Mouse (Mus musculus): ENCODE data around the gene Exo5. TPM values are rescaled to one million over a fixed set of nuclear protein-coding genes. Genes with fewer than 3 reads are reported as not detected.

Gene Exo5
- total RNA-seq, 2 experiments from 2014 or later = 9.4 to 10.1 TPM

DNA sequence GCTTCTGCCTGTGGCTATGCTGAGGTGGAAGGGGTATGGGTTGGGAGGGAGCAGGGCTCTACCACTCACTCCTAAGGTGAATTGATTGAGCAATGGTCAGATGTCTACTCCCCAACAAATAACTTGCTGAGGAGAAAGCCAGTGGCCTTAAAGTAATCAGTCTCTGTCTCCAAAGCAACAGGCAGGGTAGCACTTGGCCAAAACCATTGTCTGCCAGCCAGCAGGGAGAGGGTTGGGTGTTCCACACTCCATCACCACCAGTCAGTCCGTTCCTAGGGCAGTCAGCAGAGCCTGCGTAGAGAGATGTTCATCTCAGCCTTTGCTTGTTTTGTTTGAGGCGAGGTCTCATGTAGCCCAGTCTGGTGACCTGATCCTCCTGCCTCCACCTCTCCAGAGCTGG, 48.9 kb downstream of the Exo5 start:
- no peak for DNase-seq (ENCODE audit: low spot score in 2 of 2)

Small RNAs within 50 kb of the gene (microRNA-seq; reads per million reads assigned to microRNA genes)
- gene Mir7015 = 2.0 to 2.9 reads per million in 2 experiments

Other genes with a start within 250 kb of the Exo5 start
- 1 to 10 TPM; 7.4 TPM for gene Kcnq4, start 176.4 kb downstream of the Exo5 start, total RNA-seq (2021)
- gene Nfyc, start 93.4 kb downstream of the Exo5 start, total RNA-seq (2021) = 10 to 100 TPM; 49.1 to 53.8 TPM
- gene Rims3, start 70.2 kb downstream of the Exo5 start, total RNA-seq (2021) = 10 to 100 TPM; 17.5 to 24.7 TPM
- 1 to 10 TPM; 1.4 to 2.8 TPM for gene Zfp69, start 26.7 kb upstream of the Exo5 start, total RNA-seq (2021)
- 100 to 1,000 TPM; 138 to 140 TPM for gene Smap2, start 92.2 kb upstream of the Exo5 start, total RNA-seq (2021)
- 1 to 10 TPM; 5.7 to 7.0 TPM for gene Col9a2, start 114.4 kb upstream of the Exo5 start, total RNA-seq (2021)
- 10 to 100 TPM; 24.7 to 25.6 TPM for gene Zmpste24, start 173.2 kb upstream of the Exo5 start, total RNA-seq (2021)
- gene Tmco2, start 184.2 kb upstream of the Exo5 start, total RNA-seq (2021) = not detected